Mouse (Mus musculus) central nervous system, embryonic 11.5 days (tissue): Measurements from ENCODE around the gene H2-M2. TPM values are rescaled to one million over a fixed set of nuclear protein-coding genes. Genes with fewer than 3 reads are reported as not detected.

ENCODE experiments used
- polyA plus RNA-seq: library from polyadenylated mRNA; depleted of rRNA; stranded (reverse); fragments of >200 nt; gene quantifications from 2 replicates; pipeline ENCODE4 v1.2.3, GENCODE M21; 2012; rRNA removed

The H2-M2 gene
- polyA plus RNA-seq: not detected in 2 replicates

DNA sequence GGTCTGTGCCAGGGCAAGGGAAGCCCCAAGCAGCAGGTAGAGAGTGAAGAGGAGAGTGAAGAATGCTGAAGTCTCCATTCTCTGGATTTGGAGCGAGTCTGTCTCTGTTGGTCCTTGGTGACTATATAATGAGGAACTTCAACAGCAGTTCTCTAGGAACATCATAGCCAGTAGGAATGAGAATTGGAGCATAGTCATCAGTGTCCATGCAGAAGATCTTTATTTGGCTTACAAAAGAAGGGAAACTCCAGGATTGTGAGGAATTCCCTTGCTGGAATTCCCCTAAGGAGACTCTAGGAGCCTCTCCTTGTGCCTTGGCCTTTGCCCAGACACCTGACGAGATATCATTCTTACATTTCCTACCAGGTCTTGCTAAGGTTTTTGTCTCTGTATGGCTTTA is at the start of gene H2-M2:
H2-M2 (minus strand) TSS at position 101 of the 400 bp plus-strand sequence.

DNA sequence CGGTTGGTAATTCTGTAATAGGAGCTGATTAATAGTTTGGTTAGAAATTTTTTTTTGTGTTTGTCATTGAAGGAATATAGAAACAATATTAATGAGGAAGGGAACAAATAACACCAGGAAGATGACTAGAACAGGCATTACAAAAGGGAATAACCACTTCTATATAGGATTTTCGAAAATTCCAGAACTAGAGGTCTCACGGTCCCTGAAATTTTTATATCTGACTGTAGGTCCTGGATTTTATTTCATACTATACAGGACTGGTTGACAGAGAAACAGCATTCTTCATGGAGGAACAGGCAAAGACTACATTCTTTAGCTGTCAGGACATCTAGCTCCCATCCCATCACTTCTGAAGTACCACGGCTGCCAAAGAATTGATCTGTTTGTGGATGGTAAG is 24.4 kb upstream of the H2-M2 start, which contains the start of gene Olfr111:
Olfr111 (plus strand) TSS at position 301 of the 400 bp plus-strand sequence.

DNA sequence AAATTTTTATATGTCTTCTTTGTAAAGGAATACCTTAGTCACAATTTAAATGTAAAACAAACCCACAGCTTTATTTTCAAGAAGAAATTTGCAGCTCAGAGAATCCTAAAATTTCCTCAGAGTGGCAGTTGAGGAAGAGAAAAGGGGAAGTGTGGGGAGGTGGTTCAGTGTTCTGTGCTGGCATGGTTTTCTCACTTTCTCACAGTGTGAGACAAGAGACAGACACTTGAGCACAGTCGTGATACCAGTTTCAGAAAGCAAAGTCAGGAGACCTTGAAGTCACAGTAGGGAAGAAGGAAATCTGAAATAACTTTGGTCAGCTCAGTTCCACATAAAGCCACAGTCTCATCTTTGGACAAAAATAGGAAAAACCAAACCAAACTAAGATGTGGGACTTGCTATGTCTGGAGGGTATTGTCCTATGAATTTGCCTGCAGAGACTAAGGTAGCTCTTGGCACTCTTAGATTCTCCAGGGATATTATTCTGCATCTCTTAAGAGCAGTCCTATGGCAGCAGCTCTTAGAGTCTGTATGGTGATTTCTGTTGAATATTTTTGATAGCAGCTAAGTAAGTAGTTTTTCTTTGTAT is 8.7 kb upstream of the H2-M2 start, which contains the start of gene Olfr110:
Olfr110 (plus strand) TSS at position 539 of the 589 bp plus-strand sequence.

DNA sequence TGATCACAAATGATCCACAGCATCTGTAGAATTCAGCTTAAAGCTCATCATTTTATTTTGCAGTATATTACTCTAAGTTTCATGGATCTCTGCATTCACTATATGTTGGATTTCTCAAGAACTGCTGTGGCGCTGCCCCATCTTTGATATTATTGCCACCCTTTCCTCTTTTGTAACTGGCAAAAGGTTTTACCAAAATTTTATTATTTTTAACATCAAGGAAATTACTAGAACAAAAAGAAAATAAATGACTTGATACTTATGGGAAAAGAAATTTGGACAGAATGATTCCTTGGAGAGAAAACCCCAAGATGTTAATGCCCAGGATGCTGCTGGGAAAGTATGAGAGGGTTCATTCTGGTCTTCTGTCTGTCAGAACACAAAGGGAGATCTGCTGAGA is 24.7 kb downstream of the H2-M2 start, which contains the start of gene Olfr109:
Olfr109 (plus strand) TSS at position 301 of the 400 bp plus-strand sequence.

DNA sequence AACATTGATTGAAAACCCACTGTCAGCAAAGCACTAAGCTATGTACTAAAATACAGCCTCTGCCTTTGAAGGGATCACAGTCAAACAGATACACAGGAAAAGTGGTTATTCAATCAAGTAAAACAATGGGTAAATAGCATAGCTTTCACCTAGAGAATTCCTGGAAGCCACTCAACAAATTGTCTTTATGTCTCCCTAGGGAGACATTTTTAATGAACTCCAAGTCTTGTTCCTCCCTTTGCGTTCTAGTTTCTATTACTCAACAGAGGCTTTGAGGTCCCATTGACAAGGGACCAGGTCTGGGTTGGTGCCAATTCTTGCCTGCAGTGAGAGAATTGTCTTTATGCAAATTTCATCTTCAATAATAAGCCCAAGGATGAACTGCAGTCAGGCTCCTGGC is 38.2 kb downstream of the H2-M2 start, which contains the start of gene Olfr108:
Olfr108 (plus strand) TSS at position 301 of the 400 bp plus-strand sequence.

Other genes with a start within 250 kb of the H2-M2 start
- not detected in 2 replicates for gene Olfr97, start 246.2 kb downstream of the H2-M2 start, polyA plus RNA-seq
- not detected in 2 replicates for gene Olfr98, start 219.8 kb downstream of the H2-M2 start, polyA plus RNA-seq
- gene H2-M3, start 213.3 kb downstream of the H2-M2 start, polyA plus RNA-seq: 0.97 and 1.1 TPM in 2 replicates
- gene Olfr99, start 200.1 kb downstream of the H2-M2 start, polyA plus RNA-seq: not detected in 2 replicates
- gene Olfr101, start 179.2 kb downstream of the H2-M2 start, polyA plus RNA-seq: not detected in 2 replicates
- gene Olfr102, start 166.5 kb downstream of the H2-M2 start, polyA plus RNA-seq: not detected in 2 replicates
- not detected in 2 replicates for gene Olfr103, start 143.9 kb downstream of the H2-M2 start, polyA plus RNA-seq
- not detected in 2 replicates for gene Olfr104-ps, start 124.0 kb downstream of the H2-M2 start, polyA plus RNA-seq
- gene Olfr105-ps, start 104.5 kb downstream of the H2-M2 start, polyA plus RNA-seq: not detected in 2 replicates
- not detected in 2 replicates for gene Olfr106-ps, start 93.2 kb downstream of the H2-M2 start, polyA plus RNA-seq
- not detected in 2 replicates for gene Olfr107, start 84.3 kb downstream of the H2-M2 start, polyA plus RNA-seq
- not detected in 2 replicates for gene Olfr108, start 38.1 kb downstream of the H2-M2 start, polyA plus RNA-seq
- not detected in 2 replicates for gene Olfr109, start 24.6 kb downstream of the H2-M2 start, polyA plus RNA-seq
- gene Olfr110, start 8.9 kb upstream of the H2-M2 start, polyA plus RNA-seq: not detected in 2 replicates
- gene Olfr111, start 24.5 kb upstream of the H2-M2 start, polyA plus RNA-seq: 0.04 and 0.10 TPM in 2 replicates
- gene Olfr112, start 85.9 kb upstream of the H2-M2 start, polyA plus RNA-seq: not detected in 2 replicates
- not detected in 2 replicates for gene Olfr113, start 94.1 kb upstream of the H2-M2 start, polyA plus RNA-seq
- gene Olfr114, start 109.2 kb upstream of the H2-M2 start, polyA plus RNA-seq: not detected in 2 replicates
- not detected in 2 replicates for gene Olfr115, start 143.6 kb upstream of the H2-M2 start, polyA plus RNA-seq
- gene Olfr116, start 143.6 kb upstream of the H2-M2 start, polyA plus RNA-seq: not detected in 2 replicates
- not detected in 2 replicates for gene Olfr117, start 180.2 kb upstream of the H2-M2 start, polyA plus RNA-seq
- not detected in 2 replicates for gene Olfr118, start 183.4 kb upstream of the H2-M2 start, polyA plus RNA-seq
- not detected in 2 replicates for gene Olfr119, start 213.0 kb upstream of the H2-M2 start, polyA plus RNA-seq
- gene Olfr120, start 238.3 kb upstream of the H2-M2 start, polyA plus RNA-seq: not detected in 2 replicates